Mouse (Mus musculus) ES-E14 (cell line): ENCODE results near the gene Gm3646. TPM values are rescaled to one million over a fixed set of nuclear protein-coding genes. Genes with fewer than 3 reads are reported as not detected.

Experiments used
- DNase-seq: peaks from one replicate; pipeline ENCODE4 v3.0.0-alpha.2; 2013; ENCODE audit warnings: low read depth, low spot score
- H3K27ac ChIP-seq: 2 replicates; pipeline ENCODE4 v1.5.1; 2012; ENCODE audit warnings: low read depth, mild to moderate bottlenecking, low read length, moderate library complexity, mixed read lengths; ENCODE audit not compliant: poor library complexity, insufficient read depth, severe bottlenecking
- H3K36me3 ChIP-seq: 2 replicates; pipeline ENCODE4 v1.6.1; 2012; ENCODE audit warnings: mild to moderate bottlenecking, low read length, moderate library complexity, mixed read lengths; ENCODE audit not compliant: control insufficient read depth, poor library complexity, insufficient read depth, severe bottlenecking
- H3K4me1 ChIP-seq, 2 experiments: fragments of 150-350 bp in 1 of 2; sonication (generic) in 1 of 2; 2 replicates each; pipeline ENCODE4 v1.6.1; 2012; ENCODE audit warnings: low read length in 2 of 2, mild to moderate bottlenecking in 1 of 2, mixed read lengths in 1 of 2; ENCODE audit not compliant: control insufficient read depth in 2 of 2, insufficient read depth in 2 of 2, poor library complexity in 1 of 2
- H3K4me3 ChIP-seq, 2 experiments: fragments of 150-350 bp in 1 of 2; sonication (generic) in 1 of 2; 2 replicates each; pipeline ENCODE4 v1.5.1; 2012; ENCODE audit warnings: low read length in 2 of 2, low read depth in 1 of 2, mild to moderate bottlenecking in 1 of 2, mixed read lengths in 1 of 2; ENCODE audit not compliant: insufficient read depth in 1 of 2, poor library complexity in 1 of 2, severe bottlenecking in 1 of 2
- H3K9ac ChIP-seq: 2 replicates; pipeline ENCODE4 v1.6.1; 2012; ENCODE audit warnings: low read depth, mild to moderate bottlenecking, low read length, mixed read lengths; ENCODE audit not compliant: poor library complexity, insufficient read depth, severe bottlenecking
- H3K9me3 ChIP-seq: fragments of 150-350 bp; sonication (generic); 2 replicates; pipeline ENCODE4 v1.6.1; 2012; ENCODE audit warnings: low read depth, mild to moderate bottlenecking, low read length; ENCODE audit not compliant: control insufficient read depth, insufficient read depth
- CHD2 ChIP-seq: IDR thresholded peaks from 2 replicates; pipeline ENCODE4 v1.6.1; 2014; ENCODE audit warnings: mild to moderate bottlenecking, low read depth, low read length, inconsistent platforms
- HCFC1 ChIP-seq: IDR thresholded peaks from 2 replicates; pipeline ENCODE4 v1.6.1; 2012; ENCODE audit warnings: low read length, inconsistent platforms, borderline replicate concordance; ENCODE audit not compliant: insufficient read depth
- MAFK ChIP-seq: IDR thresholded peaks from 2 replicates; pipeline ENCODE4 v1.6.1; 2014; ENCODE audit warnings: mild to moderate bottlenecking, low read depth, low read length, inconsistent platforms; ENCODE audit not compliant: insufficient read depth
- ZC3H11A ChIP-seq: IDR thresholded peaks from 2 replicates; pipeline ENCODE4 v1.6.1; 2012; ENCODE audit warnings: low read depth, mild to moderate bottlenecking, inconsistent platforms, low read length, borderline replicate concordance
- ZNF384 ChIP-seq: IDR thresholded peaks from 2 replicates; pipeline ENCODE4 v1.6.1; 2012; ENCODE audit warnings: low read depth, low read length, inconsistent platforms
- in situ Hi-C, 2 experiments: fragments of 600-800 bp; cut with MboI; formaldehyde crosslinking; loops; one replicate each; pipeline ENCODE4 v1.15.1; 2025; ENCODE audit warnings: low sequenced_read_pairs in 2 of 2, inconsistent platforms in 1 of 2; ENCODE audit not compliant: unreplicated experiment in 2 of 2
- total RNA-seq: library from RNA; depleted of rRNA; stranded (reverse); fragments of 300-350 nt; gene quantifications from 2 replicates; pipeline ENCODE4 v1.2.3, GENCODE M21; 2012

Gm3646 gene
- total RNA-seq, 1 experiment = not detected

DNA sequence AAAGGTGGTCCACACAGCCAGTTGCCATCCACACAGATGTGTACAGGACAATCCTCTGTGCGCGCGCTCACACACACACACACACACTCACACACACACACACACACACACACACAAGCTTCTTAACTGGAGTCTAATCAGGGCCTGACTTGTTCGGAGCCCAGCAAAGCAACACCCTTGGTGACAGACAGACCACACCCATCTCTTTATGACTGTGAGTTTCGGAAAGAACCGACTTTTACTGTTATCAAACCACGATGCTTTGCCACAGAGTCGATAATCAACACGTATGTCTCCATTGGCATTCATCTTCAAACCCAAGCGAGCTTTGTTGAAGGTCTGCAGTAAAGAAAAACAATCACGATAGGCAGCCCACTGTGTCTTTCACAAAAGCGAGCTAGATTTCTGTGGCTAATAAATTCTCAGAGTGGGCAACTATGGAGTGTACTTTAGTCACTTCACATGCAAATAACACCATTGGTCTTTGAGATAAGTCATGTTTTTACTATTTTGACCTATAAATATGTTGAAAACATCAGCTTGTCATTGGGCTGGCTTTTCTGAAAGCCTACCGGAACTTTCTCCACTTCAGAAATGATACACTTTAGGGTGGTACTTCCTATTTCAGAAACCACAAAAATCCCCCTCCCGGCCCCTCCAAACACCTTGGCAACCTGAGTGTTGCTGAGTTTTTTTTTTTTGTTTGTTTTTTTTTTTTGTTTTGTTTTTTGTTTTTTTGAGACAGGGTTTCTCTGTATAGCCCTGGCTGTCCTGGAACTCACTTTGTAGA is 37.3 kb upstream of the Gm3646 start:
- Histone ChIP-seq H3K9me3 (no peaks in the 10 kb centered on the region), H3K4me3 (no peak overlapping the region), H3K36me3 (no peaks in the 10 kb centered on the region), H3K9ac (no peak overlapping the region), H3K27ac (no peak overlapping the region), H3K4me1 (0 out of 4 replicates have a peak, but pooled peaks cover 2 to 3% of the 10 kb centered on the region in 2 experiments)
- DNase-seq = no peak
- TF ChIP-seq HCFC1 (no peak), ZNF384 (no peak), MAFK (no peak), CHD2 (no peak), ZC3H11A (no peak)
- in situ Hi-C loops = no loop called here

DNA sequence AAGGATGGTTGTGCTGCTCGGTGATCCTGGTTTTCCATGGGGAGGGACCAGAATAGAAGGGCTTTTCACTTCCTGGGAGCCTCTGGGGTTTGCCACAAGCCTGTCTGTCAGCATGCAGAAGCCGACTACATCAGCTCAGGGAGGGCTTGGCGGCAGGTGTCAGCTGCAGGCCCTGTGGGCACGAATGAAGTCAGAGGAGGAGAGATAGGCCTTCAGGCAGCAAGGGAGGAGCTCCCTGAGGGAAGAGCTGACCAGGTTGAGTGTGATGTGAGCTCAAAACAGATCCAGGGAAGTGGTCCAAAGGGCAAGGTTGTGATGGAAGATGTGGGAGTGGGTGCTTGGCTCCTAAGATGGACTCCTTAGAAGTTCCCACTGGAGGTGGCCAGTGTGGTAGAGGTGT is 35.7 kb upstream of the Gm3646 start:
- H3K4me1 ChIP-seq = 0 out of 4 replicates have a peak, but pooled peaks cover 2 to 3% of the 10 kb centered on the region in 2 experiments
- no peak overlapping the region for H3K27ac ChIP-seq
- TF ChIP-seq ZC3H11A = no peak
- no peak for TF ChIP-seq ZNF384
- TF ChIP-seq HCFC1 = no peak
- no peak for TF ChIP-seq CHD2
- no peak for TF ChIP-seq MAFK
- H3K4me3 ChIP-seq = no peak overlapping the region
- no peaks in the 10 kb centered on the region for H3K36me3 ChIP-seq
- no peak overlapping the region for H3K9ac ChIP-seq
- no peak for DNase-seq
- H3K9me3 ChIP-seq = no peaks in the 10 kb centered on the region
- in situ Hi-C loops = no loop called here

DNA sequence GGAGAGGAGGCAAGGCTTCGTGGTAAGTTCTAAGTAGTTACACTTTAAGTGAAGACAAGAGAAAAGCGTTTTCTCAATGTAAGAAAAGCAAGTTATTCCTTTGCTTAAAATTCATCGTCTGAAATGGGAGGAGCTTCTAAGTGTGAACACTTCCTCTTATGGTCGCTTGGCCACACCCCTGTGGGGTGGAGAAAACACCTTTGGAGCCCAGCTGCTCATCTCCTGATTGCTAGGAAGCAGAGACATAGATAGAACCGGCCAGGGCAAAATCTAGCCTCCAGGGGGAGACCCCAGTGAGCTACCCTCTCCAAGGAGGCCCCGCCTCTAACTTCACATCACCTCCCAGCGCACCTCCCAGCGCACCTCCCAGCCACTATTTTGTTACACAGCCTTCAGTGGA is 34.7 kb upstream of the Gm3646 start:
- Histone ChIP-seq H3K4me3 (no peak overlapping the region), H3K27ac (no peak overlapping the region), H3K9me3 (no peaks in the 10 kb centered on the region), H3K36me3 (no peaks in the 10 kb centered on the region), H3K4me1 (0 out of 4 replicates have a peak, but pooled peaks cover 2 to 3% of the 10 kb centered on the region in 2 experiments), H3K9ac (no peak overlapping the region)
- in situ Hi-C loops = no loop called here
- DNase-seq = no peak
- TF ChIP-seq ZC3H11A (no peak), ZNF384 (no peak), MAFK (no peak), HCFC1 (no peak), CHD2 (no peak)

DNA sequence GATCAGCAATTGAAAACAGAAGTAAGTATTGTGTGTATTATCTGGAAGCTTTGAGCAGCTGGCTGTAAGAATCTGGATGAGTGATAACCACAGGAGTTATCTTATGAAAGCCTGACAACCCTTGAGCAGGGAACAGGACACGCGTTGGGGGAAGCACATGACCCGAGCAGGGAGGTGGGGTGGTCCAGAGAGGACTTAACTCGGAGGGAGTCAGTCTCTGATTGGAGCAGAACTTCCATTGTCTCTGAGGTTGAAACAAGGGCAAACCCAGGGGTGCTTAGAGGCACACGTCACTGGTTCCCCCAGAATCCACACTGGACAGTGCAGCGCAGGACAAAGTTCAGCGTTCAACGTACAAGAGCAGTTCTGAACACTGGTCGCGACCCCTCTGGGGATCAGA is 34.1 kb upstream of the Gm3646 start:
- no peak overlapping the region for H3K27ac ChIP-seq
- no peaks in the 10 kb centered on the region for H3K9me3 ChIP-seq
- H3K4me1 ChIP-seq = 0 out of 4 replicates have a peak, but pooled peaks cover 2 to 3% of the 10 kb centered on the region in 2 experiments
- DNase-seq = no peak
- in situ Hi-C loops = no loop called here
- no peak overlapping the region for H3K9ac ChIP-seq
- no peak overlapping the region for H3K4me3 ChIP-seq
- no peaks in the 10 kb centered on the region for H3K36me3 ChIP-seq
- no peak for TF ChIP-seq ZNF384
- no peak for TF ChIP-seq HCFC1
